Mouse (Mus musculus): ENCODE measurements around the gene Olfr835. TPM values are rescaled to one million over a fixed set of nuclear protein-coding genes. Genes with fewer than 3 reads are reported as not detected.

The Olfr835 gene
- not detected in 2 replicates for polyA plus RNA-seq (2015; fragmentation: Nextera tagmentation; extraction: Ambion mirVana)

DNA sequence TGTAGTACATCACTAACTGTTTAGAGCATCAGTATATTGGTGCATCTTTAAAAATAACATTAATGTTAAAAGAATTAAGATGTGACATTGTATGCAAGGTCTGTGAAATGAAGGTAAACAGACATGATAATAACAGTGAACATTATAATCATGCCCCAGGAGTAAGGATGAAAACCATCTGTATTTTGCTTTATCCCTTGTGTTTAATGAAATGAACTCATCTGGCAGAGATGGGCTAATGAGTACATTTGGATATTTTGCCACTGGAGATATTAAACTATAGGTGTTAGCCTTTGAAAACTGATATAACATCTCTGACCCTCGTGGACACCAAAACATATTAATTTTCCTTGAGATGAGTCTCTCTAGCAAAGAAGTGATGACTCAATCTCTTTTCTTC, at the start of gene Olfr835:
Gene Olfr835 (plus strand): TSS at position 301 of the 400 bp plus-strand sequence.
- Histone ChIP-seq H3K4me3 (no peak within 1 kb of the TSS), H3K9ac (no peak within 1 kb of the TSS), H3K4me1 (replicated peaks) (no peaks in the 10 kb centered on the region), H3K36me3 (no peaks in the 10 kb centered on the region), H3K27me3 (no peaks in the 10 kb centered on the region), H3K4me2 (no peak within 1 kb of the TSS), H3K27ac (no peak within 1 kb of the TSS), H3K9me3 (no peaks in the 10 kb centered on the region)
- no peak for ATAC-seq (ENCODE audit: low FRiP score)
- WGBS = 69% methylated on average over 1 of the region's 1 CpGs

GRCm38 (mm10) chr9:18987690-18988089, 44.8 kb upstream of the Olfr835 start, which contains the start of gene Olfr834:
Gene Olfr834, plus strand, starts transcription at chr9:18987990.
- no peaks in the 10 kb centered on the region for H3K4me1 ChIP-seq (replicated peaks)
- no peak within 1 kb of the TSS for H3K9ac ChIP-seq
- no peak within 1 kb of the TSS for H3K4me3 ChIP-seq
- H3K9me3 ChIP-seq = 0 out of 2 replicates have a peak, but pooled peaks cover 4% of the 10 kb centered on the region
- no peak for ATAC-seq (ENCODE audit: low FRiP score)
- no peaks in the 10 kb centered on the region for H3K36me3 ChIP-seq
- H3K4me2 ChIP-seq = no peak within 1 kb of the TSS
- no peak within 1 kb of the TSS for H3K27ac ChIP-seq
- WGBS = 81% methylated on average over 3 of the region's 3 CpGs
- no peaks in the 10 kb centered on the region for H3K27me3 ChIP-seq

DNA sequence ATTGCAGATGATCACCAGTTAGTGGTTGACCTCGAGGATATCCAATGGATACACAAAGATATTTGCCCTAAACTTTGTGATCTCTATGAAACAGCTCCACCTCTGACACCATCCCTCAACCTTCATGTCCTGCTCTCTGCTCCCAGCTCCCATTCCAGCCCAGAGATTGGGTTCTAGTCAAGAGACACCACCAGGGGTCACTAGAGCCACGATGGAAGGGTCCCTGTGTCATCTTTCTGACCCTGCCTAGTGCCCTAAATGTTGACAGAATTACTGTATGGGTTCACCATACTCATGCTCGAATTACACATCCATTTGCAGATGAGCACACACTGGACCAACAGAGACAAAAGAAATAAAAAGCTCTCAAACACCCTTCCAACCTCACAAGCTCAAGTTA, 52.5 kb downstream of the Olfr835 start:
- Histone ChIP-seq H3K27me3 (no peaks in the 10 kb centered on the region), H3K27ac (no peak overlapping the region), H3K4me1 (replicated peaks) (no peaks in the 10 kb centered on the region), H3K4me2 (no peak overlapping the region), H3K9me3 (peaks cover 7% of the 10 kb centered on the region; the same call in 1 of the 2 replicates), H3K36me3 (no peaks in the 10 kb centered on the region), H3K4me3 (no peak overlapping the region), H3K9ac (no peak overlapping the region)
- ATAC-seq (ENCODE audit: low FRiP score) = no peak
- 33% methylated on average over 3 of the region's 3 CpGs for WGBS

Other genes with a start within 250 kb of the Olfr835 start
- not detected in 2 replicates for gene Olfr828, start 213.2 kb upstream of the Olfr835 start, polyA plus RNA-seq (2015; fragmentation: Nextera tagmentation; extraction: Ambion mirVana)
- gene Olfr829, start 177.8 kb upstream of the Olfr835 start, polyA plus RNA-seq (2015; fragmentation: Nextera tagmentation; extraction: Ambion mirVana) = not detected in 2 replicates
- gene Olfr830, start 158.0 kb upstream of the Olfr835 start, polyA plus RNA-seq (2015; fragmentation: Nextera tagmentation; extraction: Ambion mirVana) = not detected in 2 replicates
- gene Olfr832, start 95.6 kb upstream of the Olfr835 start, polyA plus RNA-seq (2015; fragmentation: Nextera tagmentation; extraction: Ambion mirVana) = not detected in 2 replicates
- not detected in 2 replicates for gene Olfr834, start 44.7 kb upstream of the Olfr835 start, polyA plus RNA-seq (2015; fragmentation: Nextera tagmentation; extraction: Ambion mirVana)
- gene Olfr836, start 87.6 kb downstream of the Olfr835 start, polyA plus RNA-seq (2015; fragmentation: Nextera tagmentation; extraction: Ambion mirVana) = not detected in 2 replicates
- not detected in 2 replicates for gene Olfr837, start 103.6 kb downstream of the Olfr835 start, polyA plus RNA-seq (2015; fragmentation: Nextera tagmentation; extraction: Ambion mirVana)
- gene Olfr839-ps1, start 144.6 kb downstream of the Olfr835 start, polyA plus RNA-seq (2015; fragmentation: Nextera tagmentation; extraction: Ambion mirVana) = not detected in 2 replicates
- not detected in 2 replicates for gene Olfr843, start 219.3 kb downstream of the Olfr835 start, polyA plus RNA-seq (2015; fragmentation: Nextera tagmentation; extraction: Ambion mirVana)